11 mouse cellular contexts compared by ENCODE assay signal in the genomic region with DNA sequence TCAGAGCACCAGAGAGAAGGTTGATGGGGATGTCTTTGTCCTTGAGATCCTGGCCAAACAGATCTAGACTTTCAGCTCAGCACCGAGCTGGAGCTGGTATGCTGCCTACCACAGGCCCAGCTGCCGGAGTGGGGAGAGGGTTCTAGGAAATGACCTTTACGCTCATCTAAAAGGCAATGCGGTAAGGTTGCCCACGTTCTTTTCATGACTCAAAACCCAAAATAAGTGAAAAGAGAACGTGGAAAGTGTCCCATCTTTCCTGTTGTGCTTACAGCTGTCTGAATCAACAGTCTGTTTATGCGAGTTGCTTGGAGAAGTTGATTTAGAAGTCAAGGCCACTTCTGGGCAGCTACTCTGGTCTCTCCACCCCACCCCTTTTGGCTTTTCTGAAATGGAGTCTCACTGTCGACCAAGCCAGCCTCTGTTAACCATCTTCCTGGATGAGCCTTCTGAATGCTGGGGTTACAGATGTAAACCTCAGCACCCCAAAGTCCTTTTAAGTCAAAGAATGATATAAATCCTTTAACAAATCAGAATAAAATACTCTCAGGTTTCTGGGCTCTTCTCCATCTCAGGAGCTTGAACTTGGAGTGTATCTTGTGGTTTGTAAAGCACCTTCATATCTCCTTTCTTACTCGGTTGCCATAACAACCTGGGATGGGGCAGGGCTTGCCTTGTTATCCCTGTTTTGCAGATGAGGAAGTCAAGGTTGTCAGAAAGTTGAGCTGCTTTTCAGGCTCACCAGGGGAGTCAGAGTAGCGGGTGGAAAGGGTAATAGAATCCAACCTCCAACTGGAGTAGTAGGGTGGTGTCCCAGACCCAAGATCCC.
DNase-seq lines count a peak whose midpoint lies in the region; ATAC-seq lines count a peak whose summit lies in the region.
"Had no signal": no experiment of that assay in that cellular context is flagged by ENCODE, and none has a peak within 500 bp of the region (broad histone marks: within the 10 kb centered on the region; RNA-seq: fewer than 3 reads in every experiment).

No protein-coding gene starts in this region.

- DNase-seq in lung, postnatal 10 days: peak; percentile 43
- no peak for DNase-seq in lung, postnatal 14 days
- no peak for DNase-seq in embryo, embryonic 9.5 days (ENCODE audit: extremely low spot score)
- DNase-seq in thymus, postnatal 25 days: no peak

- H3K9ac ChIP-seq in heart, embryonic 15.5 days: no peak overlapping the region
- no peak overlapping the region for H3K9ac ChIP-seq in heart, embryonic 12.5 days
- H3K9ac ChIP-seq in stomach, embryonic 15.5 days: no peak overlapping the region
- H3K9ac ChIP-seq: forebrain, embryonic 12.5 days; limb, embryonic 13.5 days had no signal

- peak overlapping the region; percentile 21; the same call in 1 of the 2 replicates for H3K27ac ChIP-seq in heart, embryonic 15.5 days
- H3K27ac ChIP-seq in heart, embryonic 12.5 days (ENCODE audit: poor library complexity, severe bottlenecking): no peak overlapping the region
- peak overlapping the region; percentile 99 for H3K27ac ChIP-seq in brown adipose tissue, adult 24 weeks (replicated peaks; ENCODE audit: low read depth, low read length)
- H3K27ac ChIP-seq in stomach, embryonic 15.5 days: peak overlapping the region; percentile 49; the same call in 1 of the 2 replicates
- H3K27ac ChIP-seq: forebrain, embryonic 12.5 days; limb, embryonic 13.5 days had no signal

- H3K9me3 ChIP-seq in heart, embryonic 15.5 days (replicated peaks): no peaks in the 10 kb centered on the region
- H3K9me3 ChIP-seq in heart, embryonic 12.5 days (replicated peaks): 0 out of 2 replicates have a peak, but pooled peaks cover 6% of the 10 kb centered on the region
- H3K9me3 ChIP-seq in stomach, embryonic 15.5 days: no peaks in the 10 kb centered on the region
- H3K9me3 ChIP-seq: forebrain, embryonic 12.5 days had no signal

- H3K27me3 ChIP-seq in heart, embryonic 15.5 days: no peaks in the 10 kb centered on the region
- no peaks in the 10 kb centered on the region for H3K27me3 ChIP-seq in heart, embryonic 12.5 days (replicated peaks)
- no peaks in the 10 kb centered on the region for H3K27me3 ChIP-seq in stomach, embryonic 15.5 days (replicated peaks)
- H3K27me3 ChIP-seq: forebrain, embryonic 12.5 days; limb, embryonic 13.5 days had no signal

- peaks cover 50% of the 10 kb centered on the region for H3K4me1 ChIP-seq in heart, embryonic 15.5 days (replicated peaks)
- H3K4me1 ChIP-seq in heart, embryonic 12.5 days (replicated peaks): peaks cover 41% of the 10 kb centered on the region
- H3K4me1 ChIP-seq in brown adipose tissue, adult 24 weeks (ENCODE audit: control insufficient read depth, insufficient read depth, insufficient read length, low read length): peaks cover 60% of the 10 kb centered on the region
- peaks cover 32% of the 10 kb centered on the region for H3K4me1 ChIP-seq in stomach, embryonic 15.5 days

- WGBS in heart, embryonic 15.5 days: 75% methylated on average over 10 of the region's 10 CpGs
- 76% methylated on average over 10 of the region's 10 CpGs for WGBS in heart, embryonic 12.5 days
- 72% methylated on average over 10 of the region's 10 CpGs for whole genome bisulfite sequencing in stomach, embryonic 15.5 days

- H3K4me3 ChIP-seq in heart, embryonic 15.5 days: no peak overlapping the region
- no peak overlapping the region for H3K4me3 ChIP-seq in heart, embryonic 12.5 days
- no peak overlapping the region for H3K4me3 ChIP-seq in brown adipose tissue, adult 24 weeks (ENCODE audit: insufficient read depth, low read depth, low read length)
- no peak overlapping the region for H3K4me3 ChIP-seq in stomach, embryonic 15.5 days (replicated peaks)
- H3K4me3 ChIP-seq: forebrain, embryonic 12.5 days; limb, embryonic 13.5 days had no signal

- no peak for ATAC-seq in heart, embryonic 15.5 days (replicated peaks; ENCODE audit: insufficient number of reproducible peaks, insufficient read depth, low FRiP score, low read depth)
- ATAC-seq in heart, embryonic 12.5 days (ENCODE audit: insufficient number of reproducible peaks, low FRiP score): no peak
- ATAC-seq in stomach, embryonic 15.5 days (ENCODE audit: insufficient read depth, low FRiP score, low read depth): no peak

- H3K4me2 ChIP-seq in heart, embryonic 15.5 days: no peak overlapping the region
- H3K4me2 ChIP-seq in heart, embryonic 12.5 days: no peak overlapping the region
- H3K4me2 ChIP-seq in stomach, embryonic 15.5 days: no peak overlapping the region
- H3K4me2 ChIP-seq: forebrain, embryonic 12.5 days; limb, embryonic 13.5 days; midbrain, embryonic 11.5 days had no signal

- no peaks in the 10 kb centered on the region for H3K36me3 ChIP-seq in heart, embryonic 15.5 days
- no peaks in the 10 kb centered on the region for H3K36me3 ChIP-seq in heart, embryonic 12.5 days
- no peaks in the 10 kb centered on the region for H3K36me3 ChIP-seq in stomach, embryonic 15.5 days
- H3K36me3 ChIP-seq: forebrain, embryonic 12.5 days; limb, embryonic 13.5 days had no signal
